Mouse (Mus musculus): ENCODE data around the gene C2cd6. TPM values are rescaled to one million over a fixed set of nuclear protein-coding genes. Genes with fewer than 3 reads are reported as not detected.

C2cd6 gene
- polyA plus RNA-seq (2012; fragmentation: generic; extraction: Trizol): not detected

- no peak within 1 kb of the TSS for H3ac ChIP-seq (ENCODE audit: control insufficient read depth, insufficient read length)
- no peaks in the 10 kb centered on the region for H3K79me2 ChIP-seq (ENCODE audit: control insufficient read depth, insufficient read depth)
- H3K4me3 ChIP-seq: no peak within 1 kb of the TSS
- no peaks in the 10 kb centered on the region for H3K36me3 ChIP-seq (ENCODE audit: control insufficient read depth, insufficient read depth)
- TF ChIP-seq E2F4 (IDR thresholded peaks at IDR 0.05; ENCODE audit: insufficient read depth) (no peak), TCF3 (IDR thresholded peaks at IDR 0.05; ENCODE audit: insufficient read length, low read depth) (no peak), MAX (IDR thresholded peaks at IDR 0.05; ENCODE audit: low read depth) (no peak), POLR2A (IDR thresholded peaks at IDR 0.05; ENCODE audit: insufficient read length, low read depth) (no peak), SRF (IDR thresholded peaks at IDR 0.05; ENCODE audit: control insufficient read depth, insufficient read length, low read depth) (no peak), CEBPB (IDR thresholded peaks at IDR 0.05; ENCODE audit: insufficient read depth, poor library complexity, severe bottlenecking) (no peak), USF1 (IDR thresholded peaks at IDR 0.05; ENCODE audit: low read depth) (no peak), MYOG (IDR thresholded peaks at IDR 0.05; ENCODE audit: control insufficient read depth in 1 of 3, insufficient read depth in 1 of 3, insufficient read length in 2 of 3, low read depth in 2 of 3) (no peak), MYOD1 (IDR thresholded peaks at IDR 0.05; ENCODE audit: control insufficient read depth in 1 of 3, insufficient read length in 2 of 3, low read depth in 2 of 3) (no peak), TCF12 (IDR thresholded peaks at IDR 0.05; ENCODE audit: insufficient read depth, poor library complexity, severe bottlenecking) (no peak), POLR2AphosphoS2 (IDR thresholded peaks at IDR 0.05; ENCODE audit: insufficient read length, low read depth) (no peak), REST (IDR thresholded peaks at IDR 0.05; ENCODE audit: insufficient read depth, insufficient read length) (no peak)
- H3K27me3 ChIP-seq (ENCODE audit: control insufficient read depth, insufficient read depth, insufficient read length): no peaks in the 10 kb centered on the region
- no peak within 1 kb of the TSS for H3K4me2 ChIP-seq (ENCODE audit: low read depth)
Measured at GRCm38 (mm10) chr1:59094705-59095104, at the start of gene C2cd6. Gene C2cd6 (minus strand): TSS chr1:59094900.

- no peaks in the 10 kb centered on the region for H3K79me2 ChIP-seq (ENCODE audit: control insufficient read depth, insufficient read depth)
- H3K4me3 ChIP-seq: no peak overlapping the region
- no peak overlapping the region for H3K4me2 ChIP-seq (ENCODE audit: low read depth)
- H3K27me3 ChIP-seq (ENCODE audit: control insufficient read depth, insufficient read depth, insufficient read length): no peaks in the 10 kb centered on the region
- TF ChIP-seq REST (IDR thresholded peaks at IDR 0.05; ENCODE audit: insufficient read depth, insufficient read length) (no peak), POLR2AphosphoS2 (IDR thresholded peaks at IDR 0.05; ENCODE audit: insufficient read length, low read depth) (no peak), E2F4 (IDR thresholded peaks at IDR 0.05; ENCODE audit: insufficient read depth) (no peak), MYOD1 (IDR thresholded peaks at IDR 0.05; ENCODE audit: control insufficient read depth in 1 of 3, insufficient read length in 2 of 3, low read depth in 2 of 3) (no peak), MYOG (IDR thresholded peaks at IDR 0.05; ENCODE audit: control insufficient read depth in 1 of 3, insufficient read depth in 1 of 3, insufficient read length in 2 of 3, low read depth in 2 of 3) (no peak), CEBPB (IDR thresholded peaks at IDR 0.05; ENCODE audit: insufficient read depth, poor library complexity, severe bottlenecking) (no peak)
- H3ac ChIP-seq (ENCODE audit: control insufficient read depth, insufficient read length): no peak overlapping the region
- no peaks in the 10 kb centered on the region for H3K36me3 ChIP-seq (ENCODE audit: control insufficient read depth, insufficient read depth)
Measured at GRCm38 (mm10) chr1:59142809-59143208, 48.1 kb upstream of the C2cd6 start.

DNA sequence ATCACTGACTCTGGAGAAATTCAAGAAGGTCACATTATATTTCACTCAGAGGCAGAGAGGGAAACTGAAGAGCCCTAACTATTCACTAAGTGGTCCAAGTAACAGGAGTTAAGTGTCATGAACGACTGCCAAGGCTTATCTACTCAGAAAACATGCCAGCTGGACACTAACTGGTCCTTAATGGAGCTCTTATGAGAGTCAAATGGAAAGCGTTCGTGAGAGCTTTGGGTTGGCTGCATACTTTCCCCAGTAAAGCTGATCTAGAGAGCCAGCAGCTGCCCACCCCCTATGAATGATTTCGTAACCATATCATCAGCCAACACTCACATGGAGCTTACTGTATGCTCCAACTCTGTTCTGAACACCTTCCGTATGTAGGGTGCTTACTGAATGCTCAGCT, 39.7 kb upstream of the C2cd6 start:
- Histone ChIP-seq H3K79me2 (ENCODE audit: control insufficient read depth, insufficient read depth) (no peaks in the 10 kb centered on the region), H3ac (ENCODE audit: control insufficient read depth, insufficient read length) (no peak overlapping the region), H3K27me3 (ENCODE audit: control insufficient read depth, insufficient read depth, insufficient read length) (no peaks in the 10 kb centered on the region), H3K36me3 (ENCODE audit: control insufficient read depth, insufficient read depth) (no peaks in the 10 kb centered on the region), H3K4me2 (ENCODE audit: low read depth) (no peak overlapping the region), H3K4me3 (no peak overlapping the region)
- no peak for TF ChIP-seq TCF12 (IDR thresholded peaks at IDR 0.05; ENCODE audit: insufficient read depth, poor library complexity, severe bottlenecking)

- no peaks in the 10 kb centered on the region for H3K79me2 ChIP-seq (ENCODE audit: control insufficient read depth, insufficient read depth)
- H3K27me3 ChIP-seq (ENCODE audit: control insufficient read depth, insufficient read depth, insufficient read length): no peaks in the 10 kb centered on the region
- H3K36me3 ChIP-seq (ENCODE audit: control insufficient read depth, insufficient read depth): no peaks in the 10 kb centered on the region
- no peak overlapping the region for H3K4me3 ChIP-seq
- TF ChIP-seq E2F4 (IDR thresholded peaks at IDR 0.05; ENCODE audit: insufficient read depth) (no peak), REST (IDR thresholded peaks at IDR 0.05; ENCODE audit: insufficient read depth, insufficient read length) (no peak), POLR2AphosphoS2 (IDR thresholded peaks at IDR 0.05; ENCODE audit: insufficient read length, low read depth) (no peak), MYOD1 (IDR thresholded peaks at IDR 0.05; ENCODE audit: control insufficient read depth in 1 of 3, insufficient read length in 2 of 3, low read depth in 2 of 3) (no peak), USF1 (IDR thresholded peaks at IDR 0.05; ENCODE audit: low read depth) (no peak), SRF (IDR thresholded peaks at IDR 0.05; ENCODE audit: control insufficient read depth, insufficient read length, low read depth) (no peak), MAX (IDR thresholded peaks at IDR 0.05; ENCODE audit: low read depth) (no peak), TCF3 (IDR thresholded peaks at IDR 0.05; ENCODE audit: insufficient read length, low read depth) (no peak), CEBPB (IDR thresholded peaks at IDR 0.05; ENCODE audit: insufficient read depth, poor library complexity, severe bottlenecking) (no peak), TCF12 (IDR thresholded peaks at IDR 0.05; ENCODE audit: insufficient read depth, poor library complexity, severe bottlenecking) (no peak), MYOG (IDR thresholded peaks at IDR 0.05; ENCODE audit: control insufficient read depth in 1 of 3, insufficient read depth in 1 of 3, insufficient read length in 2 of 3, low read depth in 2 of 3) (no peak), POLR2A (IDR thresholded peaks at IDR 0.05; ENCODE audit: insufficient read length, low read depth) (no peak)
- no peak overlapping the region for H3ac ChIP-seq (ENCODE audit: control insufficient read depth, insufficient read length)
- no peak overlapping the region for H3K4me2 ChIP-seq (ENCODE audit: low read depth)
Measured at GRCm38 (mm10) chr1:59128879-59129278, 34.2 kb upstream of the C2cd6 start.

- no peaks in the 10 kb centered on the region for H3K36me3 ChIP-seq (ENCODE audit: control insufficient read depth, insufficient read depth)
- H3ac ChIP-seq (ENCODE audit: control insufficient read depth, insufficient read length): no peak overlapping the region
- H3K4me3 ChIP-seq: no peak overlapping the region
- TF ChIP-seq POLR2A (IDR thresholded peaks at IDR 0.05; ENCODE audit: insufficient read length, low read depth) (no peak), TCF3 (IDR thresholded peaks at IDR 0.05; ENCODE audit: insufficient read length, low read depth) (no peak), USF1 (IDR thresholded peaks at IDR 0.05; ENCODE audit: low read depth) (no peak), MYOG (IDR thresholded peaks at IDR 0.05; ENCODE audit: control insufficient read depth in 1 of 3, insufficient read depth in 1 of 3, insufficient read length in 2 of 3, low read depth in 2 of 3) (no peak), SRF (IDR thresholded peaks at IDR 0.05; ENCODE audit: control insufficient read depth, insufficient read length, low read depth) (no peak), REST (IDR thresholded peaks at IDR 0.05; ENCODE audit: insufficient read depth, insufficient read length) (no peak), MYOD1 (IDR thresholded peaks at IDR 0.05; ENCODE audit: control insufficient read depth in 1 of 3, insufficient read length in 2 of 3, low read depth in 2 of 3) (no peak), POLR2AphosphoS2 (IDR thresholded peaks at IDR 0.05; ENCODE audit: insufficient read length, low read depth) (no peak), E2F4 (IDR thresholded peaks at IDR 0.05; ENCODE audit: insufficient read depth) (no peak), CEBPB (IDR thresholded peaks at IDR 0.05; ENCODE audit: insufficient read depth, poor library complexity, severe bottlenecking) (no peak), MAX (IDR thresholded peaks at IDR 0.05; ENCODE audit: low read depth) (no peak), TCF12 (IDR thresholded peaks at IDR 0.05; ENCODE audit: insufficient read depth, poor library complexity, severe bottlenecking) (no peak)
- H3K79me2 ChIP-seq (ENCODE audit: control insufficient read depth, insufficient read depth): no peaks in the 10 kb centered on the region
- no peaks in the 10 kb centered on the region for H3K27me3 ChIP-seq (ENCODE audit: control insufficient read depth, insufficient read depth, insufficient read length)
- H3K4me2 ChIP-seq (ENCODE audit: low read depth): no peak overlapping the region
Measured at GRCm38 (mm10) chr1:59125558-59125957, 30.9 kb upstream of the C2cd6 start.
